Comparison of ENCODE assay signal across 24 mouse cellular contexts in the genomic region with DNA sequence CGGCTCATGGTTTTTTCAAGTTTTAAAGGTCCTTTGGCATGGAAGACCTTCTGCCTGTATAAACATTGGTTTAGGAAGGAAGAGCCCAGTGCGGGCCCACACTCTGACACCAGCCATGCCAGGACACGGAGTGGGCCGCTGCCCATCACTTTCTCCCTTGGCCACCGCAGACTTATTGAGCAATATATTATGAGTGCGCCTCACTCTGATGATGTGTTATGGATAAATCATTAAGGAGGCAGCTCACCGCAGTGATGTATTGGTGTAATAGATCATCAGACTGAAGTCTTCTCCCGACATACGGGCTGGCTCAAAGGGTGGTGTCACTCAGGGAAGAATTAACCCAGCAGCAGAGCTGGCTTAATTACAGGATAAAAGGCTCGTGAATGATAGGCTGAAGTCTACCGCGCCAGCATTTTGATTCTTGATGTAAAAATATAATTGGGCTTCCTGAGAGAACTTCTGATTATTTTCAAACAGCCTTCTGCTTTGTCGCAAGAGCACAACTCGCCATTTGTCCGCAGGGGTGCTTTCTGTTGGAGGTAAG.
"Had no signal": no experiment of that assay in that cellular context is flagged by ENCODE, and none has a peak within 500 bp of the region (broad histone marks: within the 10 kb centered on the region; RNA-seq: fewer than 3 reads in every experiment).

No protein-coding gene starts in this region.

- ATAC-seq: hindbrain, postnatal 0 days; intestine, embryonic 16.5 days; liver, embryonic 12.5 days had no signal

- H3K27ac ChIP-seq: heart, adult 2 months; hindbrain, embryonic 12.5 days; hindbrain, embryonic 15.5 days; hindbrain, postnatal 0 days; kidney, embryonic 15.5 days; kidney, postnatal 0 days; limb, embryonic 13.5 days; limb, embryonic 15.5 days; liver, embryonic 12.5 days; liver, embryonic 14.5 days had no signal

- H3K27me3 ChIP-seq: hindbrain, embryonic 12.5 days; hindbrain, embryonic 15.5 days; kidney, embryonic 15.5 days; limb, embryonic 13.5 days; limb, embryonic 15.5 days had no signal

- H3K4me2 ChIP-seq: heart, embryonic 11.5 days; hindbrain, embryonic 12.5 days; hindbrain, embryonic 15.5 days; kidney, embryonic 15.5 days; limb, embryonic 13.5 days; limb, embryonic 15.5 days; liver, embryonic 12.5 days had no signal

- H3K4me3 ChIP-seq: heart, adult 2 months; hindbrain, embryonic 12.5 days; hindbrain, embryonic 15.5 days; kidney, embryonic 15.5 days; limb, embryonic 13.5 days; limb, embryonic 15.5 days; liver, embryonic 12.5 days had no signal

- H3K9ac ChIP-seq: hindbrain, embryonic 12.5 days; hindbrain, embryonic 15.5 days; kidney, embryonic 15.5 days; limb, embryonic 13.5 days; limb, embryonic 15.5 days; liver, embryonic 12.5 days; liver, embryonic 14.5 days had no signal

- H3K9me3 ChIP-seq: hindbrain, embryonic 12.5 days; hindbrain, embryonic 15.5 days; kidney, embryonic 15.5 days; limb, embryonic 13.5 days; limb, embryonic 15.5 days; liver, embryonic 12.5 days had no signal

- DNase-seq: gastrocnemius, postnatal 14 days; gastrocnemius, postnatal 36 days; heart, adult 2 months; heart, postnatal 14 days; heart, postnatal 36 days; kidney, adult 11 months; kidney, adult 2 months; kidney, adult 9 months; kidney, postnatal 14 days; kidney, postnatal 36 days; layer of hippocampus, adult 9-11 months; layer of hippocampus, postnatal 36 days; left cerebral cortex, postnatal 4 days had no signal

- H3K36me3 ChIP-seq: hindbrain, embryonic 12.5 days; hindbrain, embryonic 15.5 days; kidney, embryonic 15.5 days; limb, embryonic 13.5 days; limb, embryonic 15.5 days; liver, embryonic 12.5 days had no signal

- H3K4me1 ChIP-seq: hindbrain, embryonic 12.5 days; hindbrain, embryonic 15.5 days; kidney, embryonic 15.5 days; limb, embryonic 13.5 days; limb, embryonic 15.5 days; liver, embryonic 12.5 days had no signal
